In genomic region chr4:118522248-118522647, GRCm38 (mm10) we compare ENCODE assay signal across 31 mouse cellular contexts. TPM values are rescaled to one million over a fixed set of nuclear protein-coding genes. Genes with fewer than 3 reads are reported as not detected.
"Had no signal": no experiment of that assay in that cellular context is flagged by ENCODE, and none has a peak within 500 bp of the region (broad histone marks: within the 10 kb centered on the region; RNA-seq: fewer than 3 reads in every experiment).

No protein-coding gene starts in this region.

- H3K27me3 ChIP-seq: lung, embryonic 15.5 days; megakaryocyte, embryonic 14.5 days; midbrain, embryonic 15.5 days had no signal

- H3K9ac ChIP-seq: limb, embryonic 13.5 days; limb, embryonic 15.5 days; liver, embryonic 12.5 days; liver, embryonic 13.5 days; liver, embryonic 14.5 days; liver, embryonic 15.5 days; liver, postnatal 0 days; lung, embryonic 14.5 days; lung, embryonic 15.5 days; midbrain, embryonic 12.5 days; midbrain, embryonic 13.5 days; midbrain, embryonic 15.5 days had no signal

- H3K9me3 ChIP-seq: limb, embryonic 13.5 days; limb, embryonic 15.5 days; liver, embryonic 12.5 days; liver, embryonic 13.5 days; liver, embryonic 15.5 days; lung, embryonic 15.5 days; megakaryocyte, embryonic 14.5 days; midbrain, embryonic 10.5 days; midbrain, embryonic 12.5 days; midbrain, embryonic 13.5 days; midbrain, embryonic 15.5 days had no signal

- ATAC-seq: liver, embryonic 12.5 days; liver, postnatal 0 days; lung, postnatal 0 days; midbrain, embryonic 13.5 days; midbrain, embryonic 15.5 days; midbrain, embryonic 16.5 days had no signal

- H3K36me3 ChIP-seq: limb, embryonic 13.5 days; limb, embryonic 15.5 days; liver, embryonic 12.5 days; liver, embryonic 13.5 days; liver, embryonic 15.5 days; lung, embryonic 15.5 days; midbrain, embryonic 10.5 days; midbrain, embryonic 12.5 days; midbrain, embryonic 13.5 days; midbrain, embryonic 15.5 days had no signal

- H3K27ac ChIP-seq: left cerebral cortex, adult 2 months; limb, embryonic 13.5 days; limb, embryonic 15.5 days; liver, embryonic 12.5 days; liver, embryonic 13.5 days; liver, embryonic 14.5 days; liver, embryonic 15.5 days; lung, embryonic 15.5 days; macrophage; midbrain, embryonic 10.5 days; midbrain, embryonic 12.5 days; midbrain, embryonic 13.5 days; midbrain, embryonic 15.5 days had no signal

- DNase-seq: left cerebral cortex, postnatal 4 days; liver; liver, embryonic 13.5 days; liver, postnatal 0 days; lung, adult 18-20 months; lung, adult 2 months; lung, embryonic 14.5 days; lung, postnatal 10 days; lung, postnatal 14 days; lung, postnatal 36 days; lung, postnatal 4 days; midbrain, embryonic 14.5 days had no signal

- H3K4me2 ChIP-seq: limb, embryonic 13.5 days; limb, embryonic 15.5 days; liver, embryonic 11.5 days; liver, embryonic 12.5 days; liver, embryonic 13.5 days; liver, embryonic 15.5 days; lung, embryonic 14.5 days; lung, embryonic 15.5 days; midbrain, embryonic 11.5 days; midbrain, embryonic 12.5 days; midbrain, embryonic 13.5 days; midbrain, embryonic 15.5 days had no signal

- H3K4me3 ChIP-seq: left cerebral cortex, adult 2 months; limb, embryonic 13.5 days; limb, embryonic 15.5 days; liver, embryonic 12.5 days; liver, embryonic 13.5 days; liver, embryonic 15.5 days; lung, embryonic 15.5 days; megakaryocyte, embryonic 14.5 days; midbrain, embryonic 10.5 days; midbrain, embryonic 12.5 days; midbrain, embryonic 13.5 days; midbrain, embryonic 15.5 days had no signal

RNA-seq across cellular contexts. Expression of gene 2610528J11Rik, which starts 4.6 kb away (rescaled TPM):
- polyA plus RNA-seq: macrophage; midbrain, embryonic 14.5 days; midbrain, embryonic 15.5 days; midbrain, embryonic 16.5 days; midbrain, postnatal 0 days had no signal

RNA-seq across cellular contexts. Expression of gene Tmem125, which starts 21.6 kb away (rescaled TPM):
- polyA plus RNA-seq: macrophage; midbrain, embryonic 13.5 days; midbrain, embryonic 14.5 days; midbrain, embryonic 16.5 days; neural tube, embryonic 11.5 days had no signal

RNA-seq across cellular contexts. Expression of gene Tie1, which starts 32.4 kb away (rescaled TPM):
- polyA plus RNA-seq: macrophage had no signal
